Mouse (Mus musculus): ENCODE data around the gene Gm37419.

- TF ChIP-seq CTCF (IDR thresholded peaks at IDR 0.05; ENCODE audit: extremely low read depth, insufficient read depth, insufficient read length, insufficient replicate concordance) (no peak), POLR2A (IDR thresholded peaks at IDR 0.05; ENCODE audit: low read depth, low read length) (no peak)
Observed at GRCm38 (mm10) chr16:24035767-24036166, 47.5 kb downstream of the Gm37419 start.
